Mouse (Mus musculus): Measurements from ENCODE around the gene Mgat5. TPM values are rescaled to one million over a fixed set of nuclear protein-coding genes. Genes with fewer than 3 reads are reported as not detected.

Mgat5 gene
- polyA plus RNA-seq, 1 experiment: 4.9 TPM

DNA sequence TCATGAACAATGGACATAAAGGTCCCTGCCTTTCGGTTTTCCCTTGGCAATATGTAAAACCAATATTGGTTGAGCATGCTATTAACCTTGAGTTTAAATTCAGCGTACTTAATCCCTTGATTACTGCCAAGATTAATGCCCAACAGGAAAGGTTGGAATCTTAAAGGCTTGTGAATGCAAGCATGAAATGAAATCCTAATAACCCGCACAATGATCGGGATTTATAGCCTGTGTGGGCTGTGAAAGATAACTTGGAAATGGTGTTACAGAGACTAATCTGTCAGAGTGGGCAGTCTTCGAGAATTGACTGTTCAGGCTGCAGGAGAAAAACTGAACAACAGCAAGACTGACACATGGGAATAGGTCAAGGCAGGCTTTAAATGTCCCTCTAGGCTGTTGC lies 168.7 kb downstream of the Mgat5 start:
- no peak overlapping the region for H3K27ac ChIP-seq (ENCODE audit: insufficient read depth, low read length)
- DNase-seq (ENCODE audit: low read depth in 1 of 2, low spot score in 2 of 2): no peak
- H3K4me1 ChIP-seq (ENCODE audit: control insufficient read depth, insufficient read depth, insufficient read length): no peaks in the 10 kb centered on the region
- peaks cover 3% of the 10 kb centered on the region; the same call in 1 of the 2 replicates for H3K36me3 ChIP-seq (ENCODE audit: control insufficient read depth, insufficient read depth, low read length)
- TF ChIP-seq POLR2A (IDR thresholded peaks at IDR 0.05; ENCODE audit: low read depth, low read length) (no peak), CTCF (IDR thresholded peaks at IDR 0.05; ENCODE audit: extremely low read depth, insufficient read depth, insufficient read length, insufficient replicate concordance) (no peak)
- 93% methylated on average over 5 of the region's 5 CpGs for WGBS
- no peaks in the 10 kb centered on the region for H3K27me3 ChIP-seq (ENCODE audit: control insufficient read depth, insufficient read depth, low read length)
- H3K4me3 ChIP-seq (ENCODE audit: extremely low read depth, insufficient read depth, insufficient read length): no peak overlapping the region

DNA sequence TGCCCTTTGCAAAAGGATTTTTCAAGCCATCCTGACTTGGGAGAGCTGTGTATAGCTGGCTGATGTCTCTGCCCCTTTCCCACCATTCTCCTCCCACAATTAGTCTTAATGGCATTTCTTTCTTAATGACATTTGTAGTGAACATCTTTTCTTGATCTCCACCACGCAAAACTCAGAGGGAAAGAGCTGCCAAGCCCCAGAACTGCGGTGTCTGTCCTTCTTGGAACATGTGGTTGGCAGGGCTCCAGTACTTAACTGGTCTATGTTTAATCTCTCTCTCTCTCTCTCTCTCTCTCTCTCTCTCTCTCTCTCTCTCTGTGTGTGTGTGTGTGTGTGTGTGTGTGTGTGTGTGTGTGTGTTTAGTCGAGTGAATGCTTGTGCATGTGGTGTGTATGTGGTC lies 169.3 kb downstream of the Mgat5 start:
- 76% methylated on average over 3 of the region's 3 CpGs for WGBS
- H3K4me3 ChIP-seq (ENCODE audit: extremely low read depth, insufficient read depth, insufficient read length): no peak overlapping the region
- H3K27me3 ChIP-seq (ENCODE audit: control insufficient read depth, insufficient read depth, low read length): no peaks in the 10 kb centered on the region
- TF ChIP-seq POLR2A (IDR thresholded peaks at IDR 0.05; ENCODE audit: low read depth, low read length) (no peak), CTCF (IDR thresholded peaks at IDR 0.05; ENCODE audit: extremely low read depth, insufficient read depth, insufficient read length, insufficient replicate concordance) (no peak)
- no peaks in the 10 kb centered on the region for H3K4me1 ChIP-seq (ENCODE audit: control insufficient read depth, insufficient read depth, insufficient read length)
- no peak overlapping the region for H3K27ac ChIP-seq (ENCODE audit: insufficient read depth, low read length)
- DNase-seq (ENCODE audit: low read depth in 1 of 2, low spot score in 2 of 2): no peak
- H3K36me3 ChIP-seq (ENCODE audit: control insufficient read depth, insufficient read depth, low read length): peaks cover 3% of the 10 kb centered on the region; the same call in 1 of the 2 replicates

DNA sequence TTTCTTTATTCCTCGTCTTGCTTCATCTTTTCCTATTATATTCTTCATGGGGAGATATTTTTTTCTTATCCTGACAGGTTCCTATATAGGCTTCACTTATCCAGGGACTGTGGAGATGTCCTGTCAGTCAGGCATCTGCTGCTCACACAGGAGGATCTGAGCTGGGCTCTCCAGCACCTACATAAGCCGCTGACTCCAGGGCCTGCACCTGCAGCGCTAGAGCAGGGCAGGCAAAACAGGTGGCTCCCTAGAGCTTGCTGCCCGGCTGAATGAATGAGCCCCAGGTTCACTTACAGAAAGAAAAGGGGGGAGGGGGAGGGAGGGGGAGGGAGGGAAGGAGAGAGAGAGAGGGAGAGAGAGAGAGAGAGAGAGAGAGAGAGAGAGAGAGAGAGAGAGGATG lies 175.3 kb downstream of the Mgat5 start:
- no peak overlapping the region for H3K27ac ChIP-seq (ENCODE audit: insufficient read depth, low read length)
- TF ChIP-seq CTCF (IDR thresholded peaks at IDR 0.05; ENCODE audit: extremely low read depth, insufficient read depth, insufficient read length, insufficient replicate concordance): no peak
- TF ChIP-seq POLR2A (IDR thresholded peaks at IDR 0.05; ENCODE audit: low read depth, low read length): no peak

DNA sequence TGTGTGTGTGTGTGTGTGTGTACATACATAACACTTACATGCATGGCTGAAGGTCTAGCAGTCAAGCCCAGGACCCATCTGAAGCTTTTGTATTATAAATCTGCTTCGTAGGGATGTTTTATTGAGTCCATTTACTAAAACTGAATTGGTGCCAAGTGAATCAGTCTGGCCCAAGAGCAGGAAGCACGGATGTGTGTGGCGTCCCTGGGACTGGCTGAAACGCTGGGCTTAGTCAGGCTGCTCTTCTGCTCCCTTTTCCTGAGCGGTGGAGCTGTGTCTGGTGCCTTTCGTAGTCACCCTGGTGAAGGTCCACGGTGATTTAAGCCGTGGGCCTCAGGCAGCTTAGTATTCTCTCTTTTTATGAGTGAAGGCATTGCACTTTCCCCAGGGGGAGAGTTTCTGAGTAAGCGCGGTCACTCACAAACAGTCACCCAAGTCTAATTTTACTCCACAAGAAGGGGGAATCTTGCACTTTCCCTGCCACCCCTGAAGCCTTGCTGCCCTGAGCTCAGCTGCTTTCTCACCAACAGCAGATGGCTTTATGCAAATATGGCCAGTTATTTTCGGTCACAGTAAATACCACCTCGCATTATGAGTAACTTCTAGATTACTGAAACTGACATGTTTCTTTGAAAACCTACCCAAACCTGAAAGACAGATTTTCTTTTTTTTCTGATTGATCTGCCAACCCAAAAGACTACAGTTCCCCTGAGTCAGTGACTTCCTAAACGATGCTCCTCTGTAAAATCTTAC lies 176.1 kb downstream of the Mgat5 start:
- DNase-seq (ENCODE audit: low read depth in 1 of 2, low spot score in 2 of 2): no peak
- Histone ChIP-seq H3K27me3 (ENCODE audit: control insufficient read depth, insufficient read depth, low read length) (no peaks in the 10 kb centered on the region), H3K4me1 (ENCODE audit: control insufficient read depth, insufficient read depth, insufficient read length) (no peaks in the 10 kb centered on the region), H3K27ac (ENCODE audit: insufficient read depth, low read length) (no peak overlapping the region), H3K4me3 (ENCODE audit: extremely low read depth, insufficient read depth, insufficient read length) (no peak overlapping the region), H3K36me3 (ENCODE audit: control insufficient read depth, insufficient read depth, low read length) (0 out of 2 replicates have a peak, but pooled peaks cover 2% of the 10 kb centered on the region)
- WGBS: 64% methylated on average over 13 of the region's 13 CpGs
- TF ChIP-seq CTCF (IDR thresholded peaks at IDR 0.05; ENCODE audit: extremely low read depth, insufficient read depth, insufficient read length, insufficient replicate concordance) (no peak), POLR2A (IDR thresholded peaks at IDR 0.05; ENCODE audit: low read depth, low read length) (no peak)

More for the DNA sequence above, 175.3 kb downstream of the Mgat5 start:
- no peak for DNase-seq (ENCODE audit: low read depth in 1 of 2, low spot score in 2 of 2)
- H3K4me3 ChIP-seq (ENCODE audit: extremely low read depth, insufficient read depth, insufficient read length): no peak overlapping the region
- H3K36me3 ChIP-seq (ENCODE audit: control insufficient read depth, insufficient read depth, low read length): 0 out of 2 replicates have a peak, but pooled peaks cover 2% of the 10 kb centered on the region
- H3K4me1 ChIP-seq (ENCODE audit: control insufficient read depth, insufficient read depth, insufficient read length): no peaks in the 10 kb centered on the region
- H3K27me3 ChIP-seq (ENCODE audit: control insufficient read depth, insufficient read depth, low read length): no peaks in the 10 kb centered on the region
- 58% methylated on average over 4 of the region's 4 CpGs for WGBS

DNA sequence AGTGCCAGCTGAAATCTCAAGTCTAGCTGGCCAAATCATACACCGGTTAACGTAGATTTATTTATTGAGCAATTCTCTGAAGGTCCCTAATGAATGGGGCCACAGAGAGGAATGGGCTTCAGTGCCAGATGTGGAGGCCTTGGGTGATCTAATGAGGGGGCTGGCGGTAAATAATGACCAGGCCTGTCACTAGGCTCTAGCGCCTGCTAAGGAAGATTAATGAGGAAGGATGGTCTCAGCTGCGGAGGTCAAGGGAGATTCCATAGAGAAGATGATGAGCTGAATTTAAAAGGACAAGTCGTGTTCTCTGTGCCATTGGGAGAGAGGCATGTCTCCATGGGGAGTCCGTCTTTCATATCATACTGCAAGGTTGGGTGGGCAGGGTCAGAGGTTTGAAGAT lies 178.3 kb downstream of the Mgat5 start:
- Histone ChIP-seq H3K4me1 (ENCODE audit: control insufficient read depth, insufficient read depth, insufficient read length) (no peaks in the 10 kb centered on the region), H3K36me3 (ENCODE audit: control insufficient read depth, insufficient read depth, low read length) (peaks cover 8% of the 10 kb centered on the region; the same call in 1 of the 2 replicates), H3K4me3 (ENCODE audit: extremely low read depth, insufficient read depth, insufficient read length) (no peak overlapping the region), H3K27ac (ENCODE audit: insufficient read depth, low read length) (no peak overlapping the region), H3K27me3 (ENCODE audit: control insufficient read depth, insufficient read depth, low read length) (no peaks in the 10 kb centered on the region)
- 96% methylated on average over 7 of the region's 7 CpGs for WGBS
- DNase-seq (ENCODE audit: low read depth in 1 of 2, low spot score in 2 of 2): no peak
- no peak for TF ChIP-seq CTCF (IDR thresholded peaks at IDR 0.05; ENCODE audit: extremely low read depth, insufficient read depth, insufficient read length, insufficient replicate concordance)
- no peak for TF ChIP-seq POLR2A (IDR thresholded peaks at IDR 0.05; ENCODE audit: low read depth, low read length)

DNA sequence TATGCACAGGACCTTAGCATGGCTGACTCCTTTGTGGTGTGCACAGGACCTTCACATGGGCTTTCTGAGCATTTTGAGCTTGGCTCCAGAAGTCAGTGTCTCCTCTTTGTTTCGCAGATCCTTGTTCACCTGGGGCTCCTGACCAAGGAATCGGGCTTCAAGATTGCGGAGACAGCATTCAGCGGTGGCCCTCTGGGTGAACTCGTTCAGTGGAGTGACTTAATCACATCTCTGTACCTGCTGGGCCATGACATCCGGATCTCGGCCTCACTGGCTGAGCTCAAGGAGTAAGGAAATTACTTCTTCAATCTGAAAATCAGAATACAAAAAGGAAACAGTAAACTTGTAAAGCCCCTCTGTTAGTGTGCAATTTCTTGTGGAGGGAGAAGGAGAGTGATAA lies 182.4 kb downstream of the Mgat5 start:
- DNase-seq (ENCODE audit: low read depth in 1 of 2, low spot score in 2 of 2): no peak
- TF ChIP-seq POLR2A (IDR thresholded peaks at IDR 0.05; ENCODE audit: low read depth, low read length): no peak
- TF ChIP-seq CTCF (IDR thresholded peaks at IDR 0.05; ENCODE audit: extremely low read depth, insufficient read depth, insufficient read length, insufficient replicate concordance): no peak
- peaks cover 17% of the 10 kb centered on the region; the same call in 1 of the 2 replicates for H3K36me3 ChIP-seq (ENCODE audit: control insufficient read depth, insufficient read depth, low read length)

DNA sequence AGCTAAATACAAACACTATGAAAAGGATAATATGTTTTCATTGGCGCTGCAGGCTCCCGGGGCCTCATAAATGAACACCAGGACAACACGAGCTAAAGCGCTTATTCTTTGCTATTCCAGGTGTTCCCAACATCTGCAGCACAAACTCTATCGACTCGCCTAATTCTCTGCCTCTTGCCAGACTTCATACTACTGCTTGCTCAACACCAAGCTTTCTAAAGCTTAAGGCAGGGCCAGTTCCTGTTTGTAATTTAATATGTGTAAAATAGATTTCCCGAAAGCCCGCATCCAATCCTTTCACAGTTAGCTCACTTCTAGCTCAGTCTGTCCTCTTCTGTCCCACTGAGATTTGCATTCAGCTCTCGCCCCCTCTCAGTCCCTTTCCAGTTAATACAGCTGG lies 182.8 kb downstream of the Mgat5 start:
- Histone ChIP-seq H3K4me3 (ENCODE audit: extremely low read depth, insufficient read depth, insufficient read length) (no peak overlapping the region), H3K27ac (ENCODE audit: insufficient read depth, low read length) (no peak overlapping the region), H3K4me1 (ENCODE audit: control insufficient read depth, insufficient read depth, insufficient read length) (no peaks in the 10 kb centered on the region), H3K36me3 (ENCODE audit: control insufficient read depth, insufficient read depth, low read length) (peaks cover 17% of the 10 kb centered on the region; the same call in 1 of the 2 replicates), H3K27me3 (ENCODE audit: control insufficient read depth, insufficient read depth, low read length) (no peaks in the 10 kb centered on the region)
- TF ChIP-seq POLR2A (IDR thresholded peaks at IDR 0.05; ENCODE audit: low read depth, low read length) (no peak), CTCF (IDR thresholded peaks at IDR 0.05; ENCODE audit: extremely low read depth, insufficient read depth, insufficient read length, insufficient replicate concordance) (no peak)
- WGBS: 96% methylated on average over 9 of the region's 9 CpGs
- no peak for DNase-seq (ENCODE audit: low read depth in 1 of 2, low spot score in 2 of 2)

More for the DNA sequence above, 182.4 kb downstream of the Mgat5 start:
- WGBS: 96% methylated on average over 7 of the region's 7 CpGs
- Histone ChIP-seq H3K4me1 (ENCODE audit: control insufficient read depth, insufficient read depth, insufficient read length) (no peaks in the 10 kb centered on the region), H3K4me3 (ENCODE audit: extremely low read depth, insufficient read depth, insufficient read length) (no peak overlapping the region), H3K27me3 (ENCODE audit: control insufficient read depth, insufficient read depth, low read length) (no peaks in the 10 kb centered on the region), H3K27ac (ENCODE audit: insufficient read depth, low read length) (no peak overlapping the region)

Data from spleen, adult 2 months (tissue).